Mouse (Mus musculus) megakaryocyte, embryonic 14.5 days (primary cell): ENCODE data around the gene Klhl26. TPM values are rescaled to one million over a fixed set of nuclear protein-coding genes. Genes with fewer than 3 reads are reported as not detected.
"Not testable (repeated sequence)": the region's sequence is repeated elsewhere in the genome, so short reads cannot be mapped to it uniquely, and the experiment has no call there.

Source experiments
- H3K27me3 ChIP-seq: replicated peaks from 2 replicates; pipeline ENCODE3; 2012; ENCODE audit warnings: inconsistent platforms
- H3K36me3 ChIP-seq: replicated peaks from 2 replicates; pipeline ENCODE3; 2012; ENCODE audit warnings: low read length, inconsistent platforms, mixed read lengths
- H3K4me1 ChIP-seq: 2 replicates; pipeline ENCODE4 v1.6.1; 2012; ENCODE audit warnings: inconsistent platforms
- H3K4me3 ChIP-seq: replicated peaks from 2 replicates; pipeline ENCODE3; 2012; ENCODE audit warnings: moderate library complexity, mild to moderate bottlenecking, inconsistent platforms
- H3K9me3 ChIP-seq: 2 replicates; pipeline ENCODE4 v1.6.1; 2012; ENCODE audit warnings: inconsistent platforms
- FLI1 ChIP-seq: IDR thresholded peaks from 2 replicates; pipeline ENCODE4 v1.6.1; 2012; ENCODE audit warnings: low read length, inconsistent platforms, mixed read lengths
- GATA1 ChIP-seq: IDR thresholded peaks from 3 replicates; pipeline ENCODE4 v1.6.1; 2012; ENCODE audit warnings: mixed read lengths, low read length, inconsistent platforms, borderline replicate concordance
- polyA plus RNA-seq: library from polyadenylated mRNA; stranded (reverse); fragments of >175 nt; gene quantifications from 2 replicates; pipeline ENCODE4 v1.2.3, GENCODE M21; 2012; ENCODE audit warnings: low replicate concordance; ENCODE audit not compliant: insufficient read depth

The Klhl26 gene
- 10.3 and 19.1 TPM in 2 replicates for polyA plus RNA-seq

DNA sequence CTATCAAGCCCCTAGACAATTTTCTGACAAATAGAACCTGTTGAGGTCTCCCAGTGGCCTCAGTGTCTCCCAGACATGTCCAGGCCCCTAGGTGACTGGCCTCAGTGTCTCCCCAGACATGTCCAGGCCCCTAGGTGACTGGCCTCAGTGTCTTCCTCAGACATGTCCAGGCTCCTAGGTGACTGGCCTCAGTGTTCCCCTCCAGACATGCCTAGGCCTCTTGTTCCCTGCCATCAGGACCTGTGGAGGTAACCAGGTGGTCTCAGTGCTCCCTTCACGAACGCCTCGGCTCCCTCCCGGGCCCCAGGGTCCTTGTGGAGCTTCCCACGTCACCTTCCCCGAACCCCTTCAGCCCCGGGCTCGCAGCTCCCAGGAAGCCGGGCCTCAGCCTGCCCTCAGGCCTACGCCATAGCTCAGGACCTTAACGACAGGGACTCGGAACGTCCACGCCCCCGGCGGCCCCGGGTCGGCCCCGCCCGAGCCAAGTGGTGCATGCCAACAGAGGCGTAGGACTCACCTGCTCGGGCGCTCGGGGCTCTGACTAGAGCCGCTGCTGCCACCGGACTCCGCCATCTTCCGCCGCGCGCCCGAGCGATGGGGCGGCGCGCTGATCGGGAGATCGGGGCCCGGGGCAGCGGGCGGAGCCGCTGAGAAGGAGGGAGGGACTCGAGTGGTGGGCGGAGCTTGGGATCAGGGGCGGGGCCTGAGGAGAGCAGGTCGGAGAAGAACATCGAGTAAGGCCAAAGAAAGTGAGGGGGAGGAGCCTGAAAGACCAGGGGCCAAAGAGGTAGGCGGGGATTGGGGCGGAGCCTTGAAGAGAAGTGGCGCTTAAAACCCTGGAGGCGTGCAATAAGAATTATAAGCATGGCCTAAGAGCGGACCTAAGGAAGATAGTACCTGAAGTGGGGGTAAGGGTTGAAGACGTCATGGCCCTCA lies at the start of gene Klhl26:
Klhl26 (minus strand) TSS at position 636 of the 936 bp plus-strand sequence.
- H3K36me3 ChIP-seq = peaks cover 28% of the 10 kb centered on the region
- no peak for TF ChIP-seq GATA1
- TF ChIP-seq FLI1 = no peak
- no peaks in the 10 kb centered on the region for H3K9me3 ChIP-seq
- H3K27me3 ChIP-seq = peaks cover 30% of the 10 kb centered on the region
- peaks cover 58% of the 10 kb centered on the region for H3K4me1 ChIP-seq
- peak within 1 kb of the TSS; percentile 99 for H3K4me3 ChIP-seq

DNA sequence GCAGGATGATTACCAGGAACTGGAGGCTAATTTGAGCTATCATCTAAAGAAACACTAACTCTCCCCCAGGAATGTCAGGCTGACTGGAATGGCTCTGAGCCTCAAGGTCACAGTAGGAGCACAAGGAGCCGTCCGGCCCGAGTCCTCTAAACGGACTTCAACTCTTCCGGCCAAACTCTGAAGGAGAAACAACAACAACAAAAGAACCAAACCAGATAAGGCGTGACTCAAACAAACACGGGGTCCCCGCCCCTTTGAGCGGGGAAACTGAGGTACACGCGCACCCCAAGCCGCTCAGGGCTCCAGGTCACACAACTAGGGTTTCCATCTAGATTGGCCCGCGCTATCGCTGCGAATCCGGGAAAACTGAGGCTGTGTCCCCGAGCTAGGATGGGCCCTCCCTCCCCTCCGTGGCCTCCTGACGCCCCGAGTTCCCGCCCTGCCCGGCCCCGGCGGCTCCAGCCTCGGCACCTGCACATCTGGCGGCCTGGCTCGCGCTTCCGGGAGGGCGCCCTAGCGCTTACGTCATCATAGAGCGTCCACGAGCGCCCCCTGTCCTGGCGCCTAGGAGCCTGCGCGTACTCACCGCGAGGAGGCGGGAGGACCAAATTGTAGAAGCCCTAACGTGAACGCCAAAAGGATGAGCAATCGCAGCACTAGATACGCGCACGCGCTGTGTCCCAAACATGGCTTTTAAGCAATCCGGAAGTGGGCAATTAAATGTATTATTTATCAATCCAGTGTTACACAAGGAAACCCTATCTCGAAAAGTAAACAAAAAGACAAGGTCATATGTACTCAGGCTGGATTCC lies 46.0 kb upstream of the Klhl26 start:
- no peaks in the 10 kb centered on the region for H3K27me3 ChIP-seq
- H3K36me3 ChIP-seq = peaks cover 30% of the 10 kb centered on the region
- no peak for TF ChIP-seq FLI1
- TF ChIP-seq GATA1 = no peak
- H3K4me1 ChIP-seq = peaks cover 50% of the 10 kb centered on the region
- peak overlapping the region; percentile 96 for H3K4me3 ChIP-seq
- H3K9me3 ChIP-seq = no peaks in the 10 kb centered on the region

DNA sequence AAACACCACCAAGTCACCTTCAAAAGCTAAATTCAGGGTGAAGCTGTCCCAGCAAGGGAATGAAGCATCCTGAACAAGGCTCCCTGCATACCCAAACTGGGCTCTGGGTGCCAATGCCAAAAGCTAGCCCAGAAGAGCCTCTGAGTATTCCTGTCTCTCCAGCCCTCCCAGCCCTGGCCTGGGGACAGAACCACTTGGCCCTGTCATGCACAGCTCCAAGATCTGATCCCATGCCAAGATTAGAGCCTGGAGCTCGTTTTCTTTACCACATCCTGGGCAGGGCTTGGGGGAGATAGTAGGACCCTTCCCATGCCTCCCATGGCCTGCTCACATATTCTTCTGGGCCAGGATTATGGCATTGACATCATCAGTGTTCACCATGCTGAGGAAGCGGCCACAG lies 42.8 kb upstream of the Klhl26 start:
- TF ChIP-seq GATA1 (no peak), FLI1 (no peak)
- H3K27me3 ChIP-seq = no peaks in the 10 kb centered on the region
- H3K4me1 ChIP-seq = peaks cover 50% of the 10 kb centered on the region
- no peaks in the 10 kb centered on the region for H3K9me3 ChIP-seq
- peaks cover 59% of the 10 kb centered on the region for H3K36me3 ChIP-seq
- no peak overlapping the region for H3K4me3 ChIP-seq

DNA sequence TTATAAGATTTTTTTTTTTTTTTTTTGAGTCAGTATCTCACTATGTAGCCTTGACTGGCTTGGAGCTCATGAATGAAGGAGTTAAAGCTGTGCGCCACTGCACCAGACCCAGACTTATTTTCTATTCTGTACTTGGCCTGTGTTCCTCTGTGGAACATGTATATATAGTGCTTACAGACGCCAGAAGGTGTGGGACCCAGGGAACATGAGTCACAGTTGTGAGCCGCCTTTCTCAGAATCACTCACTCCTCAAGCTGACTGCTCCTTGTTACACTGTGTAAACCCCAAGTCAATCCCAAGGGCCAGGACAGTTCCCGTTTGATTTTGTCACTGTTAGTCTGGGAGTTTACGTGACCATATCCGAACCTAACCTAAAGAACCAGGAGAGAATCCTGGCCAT lies 42.3 kb upstream of the Klhl26 start:
- Histone ChIP-seq H3K27me3 (no peaks in the 10 kb centered on the region), H3K4me1 (peaks cover 55% of the 10 kb centered on the region), H3K36me3 (peaks cover 64% of the 10 kb centered on the region), H3K9me3 (no peaks in the 10 kb centered on the region), H3K4me3 (no peak overlapping the region)
- no peak for TF ChIP-seq FLI1
- TF ChIP-seq GATA1 = no peak

- TF ChIP-seq GATA1 (no peak), FLI1 (no peak)
- Histone ChIP-seq H3K4me3 (no peak overlapping the region), H3K4me1 (peaks cover 57% of the 10 kb centered on the region), H3K9me3 (no peaks in the 10 kb centered on the region), H3K27me3 (no peaks in the 10 kb centered on the region), H3K36me3 (peaks cover 74% of the 10 kb centered on the region)
Measured at GRCm38 (mm10) chr8:70517940-70518643, 41.3 kb upstream of the Klhl26 start.

GRCm38 (mm10) chr8:70513441-70513840 lies 36.7 kb upstream of the Klhl26 start:
- no peaks in the 10 kb centered on the region for H3K9me3 ChIP-seq
- no peak for TF ChIP-seq GATA1
- TF ChIP-seq FLI1 = no peak
- no peaks in the 10 kb centered on the region for H3K27me3 ChIP-seq
- H3K36me3 ChIP-seq = peaks cover 72% of the 10 kb centered on the region
- H3K4me3 ChIP-seq = no peak overlapping the region
- H3K4me1 ChIP-seq = peaks cover 62% of the 10 kb centered on the region

DNA sequence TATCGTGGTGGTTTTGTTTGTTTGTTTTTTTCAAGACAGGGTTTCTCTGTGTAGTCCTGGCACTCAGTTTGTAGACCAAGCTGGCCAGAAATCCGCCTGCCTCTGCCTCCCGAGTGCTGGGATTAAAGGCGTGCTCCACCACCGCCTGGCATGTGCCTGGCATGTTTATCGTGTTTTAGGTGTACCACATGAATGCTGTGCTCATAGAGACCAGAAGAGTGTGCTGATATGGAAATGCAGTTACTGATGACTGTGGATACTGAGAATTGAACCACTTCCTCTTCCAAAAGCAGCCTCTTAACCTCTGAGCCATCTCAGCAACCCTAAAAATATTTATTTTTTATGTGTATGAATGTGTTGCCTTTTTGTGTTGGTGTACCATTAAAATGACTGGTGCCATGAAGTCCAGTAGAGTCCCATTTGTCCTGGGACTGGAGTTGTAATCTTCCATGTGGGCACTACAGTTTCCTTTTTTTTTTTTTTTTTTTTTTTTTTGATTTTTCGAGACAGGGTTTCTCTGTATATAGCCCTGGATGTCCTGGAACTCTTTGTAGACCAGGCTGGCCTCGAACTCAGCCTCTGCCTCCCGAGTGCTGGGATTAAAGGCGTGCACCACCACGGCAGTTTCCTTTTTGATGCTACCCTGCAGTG lies 35.6 kb upstream of the Klhl26 start:
- TF ChIP-seq FLI1 = no peak
- no peak for TF ChIP-seq GATA1
- Histone ChIP-seq H3K4me1 (peaks cover 69% of the 10 kb centered on the region), H3K9me3 (no peaks in the 10 kb centered on the region), H3K4me3 (peak overlapping the region; percentile 78), H3K36me3 (peaks cover 71% of the 10 kb centered on the region), H3K27me3 (no peaks in the 10 kb centered on the region)

DNA sequence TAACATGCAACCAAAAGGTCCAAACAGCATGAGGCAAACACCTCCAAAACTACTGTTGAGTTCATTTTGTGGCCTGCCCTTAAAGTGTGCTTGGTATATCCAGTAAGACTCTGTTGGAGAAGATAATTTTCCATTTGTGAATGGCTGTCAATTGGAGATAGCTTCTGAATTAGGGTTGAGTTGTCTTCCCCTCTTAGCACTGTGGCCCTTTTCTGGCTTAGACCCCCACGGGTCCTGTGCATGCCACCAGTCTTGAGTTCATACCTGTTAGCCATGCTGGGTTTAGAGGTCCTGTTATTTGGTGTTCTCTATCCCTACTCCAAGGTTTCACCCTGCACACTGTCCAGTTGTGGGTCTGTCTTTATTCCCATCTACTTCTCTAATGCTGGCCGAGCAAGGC lies 35.0 kb upstream of the Klhl26 start:
- Histone ChIP-seq H3K9me3 (no peaks in the 10 kb centered on the region), H3K36me3 (peaks cover 70% of the 10 kb centered on the region), H3K4me3 (peak overlapping the region; percentile 83), H3K27me3 (no peaks in the 10 kb centered on the region), H3K4me1 (peaks cover 75% of the 10 kb centered on the region)
- TF ChIP-seq GATA1 = no peak
- TF ChIP-seq FLI1 = no peak

GRCm38 (mm10) chr8:70511174-70511573 lies 34.4 kb upstream of the Klhl26 start:
- Histone ChIP-seq H3K36me3 (peaks cover 64% of the 10 kb centered on the region), H3K4me1 (peaks cover 74% of the 10 kb centered on the region), H3K4me3 (peak overlapping the region; percentile 87)
- not testable (repeated sequence) for H3K9me3 ChIP-seq, H3K27me3 ChIP-seq
